Mouse (Mus musculus): ENCODE results near the gene Klf5. TPM values are rescaled to one million over a fixed set of nuclear protein-coding genes. Genes with fewer than 3 reads are reported as not detected.

The Klf5 gene
- polyA plus RNA-seq, 1 experiment from 2014 or later = 2.3 TPM

DNA sequence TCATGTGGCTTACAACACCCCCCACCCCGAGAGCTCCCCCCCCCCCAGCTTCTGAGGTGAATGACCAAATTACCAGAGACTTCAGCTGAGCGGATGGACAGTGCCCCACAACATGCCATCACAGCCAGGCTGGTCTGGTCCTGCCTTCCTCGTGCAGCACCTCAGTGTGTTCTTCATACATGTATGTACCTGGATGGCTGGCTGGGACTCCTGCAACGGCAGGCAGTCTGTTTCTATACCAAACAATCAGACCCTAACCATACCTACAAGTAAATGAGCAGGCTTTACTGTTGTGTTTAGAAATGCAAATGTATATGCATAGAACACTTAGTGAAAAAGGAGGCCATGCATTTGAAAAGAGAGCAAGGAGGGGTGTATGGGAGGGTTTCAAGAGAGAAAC, 54.5 kb downstream of the Klf5 start:
- 41% methylated on average over 4 of the region's 4 CpGs for WGBS
- 0 out of 2 replicates have a peak, but pooled peaks cover 5% of the 10 kb centered on the region for H3K4me1 ChIP-seq (ENCODE audit: control insufficient read depth, insufficient read depth, low read length)
- H3K4me2 ChIP-seq (ENCODE audit: low read length) = no peak overlapping the region
- H3K9ac ChIP-seq (ENCODE audit: low read length) = no peak overlapping the region
- H3K9me3 ChIP-seq (replicated peaks; ENCODE audit: control insufficient read depth, low read length) = no peaks in the 10 kb centered on the region
- no peak overlapping the region for H3K4me3 ChIP-seq (ENCODE audit: low read depth, low read length)
- no peak overlapping the region for H3K27ac ChIP-seq (ENCODE audit: low read depth, low read length)
- no peaks in the 10 kb centered on the region for H3K36me3 ChIP-seq (ENCODE audit: control insufficient read depth, insufficient read depth, low read length)
- DNase-seq (ENCODE audit: low spot score) (no peak), ATAC-seq (no peak)
- H3K27me3 ChIP-seq (replicated peaks; ENCODE audit: control insufficient read depth, insufficient read depth, low read length) = no peaks in the 10 kb centered on the region

DNA sequence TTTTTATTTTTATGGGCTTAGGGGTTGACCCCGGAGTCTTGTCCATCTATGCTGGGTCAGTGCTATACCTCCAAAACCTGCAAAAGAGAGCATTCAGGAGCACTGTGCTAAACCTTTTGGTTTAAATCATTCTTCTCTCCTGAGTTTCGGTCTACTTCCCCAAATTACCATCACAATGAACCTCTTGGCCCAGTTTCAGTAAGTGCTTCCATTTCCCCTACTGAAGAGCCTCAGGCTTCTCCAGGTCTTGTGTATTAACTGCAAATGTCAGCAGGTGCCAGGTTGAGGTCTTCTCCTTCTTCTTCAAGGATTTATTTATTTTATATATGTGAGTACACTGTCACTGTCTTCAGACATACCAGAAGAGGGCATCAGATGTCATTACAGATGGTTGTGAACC, 55.6 kb downstream of the Klf5 start:
- H3K9ac ChIP-seq (ENCODE audit: low read length) = no peak overlapping the region
- no peaks in the 10 kb centered on the region for H3K9me3 ChIP-seq (replicated peaks; ENCODE audit: control insufficient read depth, low read length)
- 47% methylated on average over 2 of the region's 2 CpGs for WGBS
- DNase-seq (ENCODE audit: low spot score) (peak; percentile 40), ATAC-seq (no peak)
- H3K27me3 ChIP-seq (replicated peaks; ENCODE audit: control insufficient read depth, insufficient read depth, low read length) = no peaks in the 10 kb centered on the region
- H3K27ac ChIP-seq (ENCODE audit: low read depth, low read length) = no peak overlapping the region
- H3K4me2 ChIP-seq (ENCODE audit: low read length) = no peak overlapping the region
- no peaks in the 10 kb centered on the region for H3K36me3 ChIP-seq (ENCODE audit: control insufficient read depth, insufficient read depth, low read length)
- H3K4me3 ChIP-seq (ENCODE audit: low read depth, low read length) = no peak overlapping the region
- no peaks in the 10 kb centered on the region for H3K4me1 ChIP-seq (ENCODE audit: control insufficient read depth, insufficient read depth, low read length)

DNA sequence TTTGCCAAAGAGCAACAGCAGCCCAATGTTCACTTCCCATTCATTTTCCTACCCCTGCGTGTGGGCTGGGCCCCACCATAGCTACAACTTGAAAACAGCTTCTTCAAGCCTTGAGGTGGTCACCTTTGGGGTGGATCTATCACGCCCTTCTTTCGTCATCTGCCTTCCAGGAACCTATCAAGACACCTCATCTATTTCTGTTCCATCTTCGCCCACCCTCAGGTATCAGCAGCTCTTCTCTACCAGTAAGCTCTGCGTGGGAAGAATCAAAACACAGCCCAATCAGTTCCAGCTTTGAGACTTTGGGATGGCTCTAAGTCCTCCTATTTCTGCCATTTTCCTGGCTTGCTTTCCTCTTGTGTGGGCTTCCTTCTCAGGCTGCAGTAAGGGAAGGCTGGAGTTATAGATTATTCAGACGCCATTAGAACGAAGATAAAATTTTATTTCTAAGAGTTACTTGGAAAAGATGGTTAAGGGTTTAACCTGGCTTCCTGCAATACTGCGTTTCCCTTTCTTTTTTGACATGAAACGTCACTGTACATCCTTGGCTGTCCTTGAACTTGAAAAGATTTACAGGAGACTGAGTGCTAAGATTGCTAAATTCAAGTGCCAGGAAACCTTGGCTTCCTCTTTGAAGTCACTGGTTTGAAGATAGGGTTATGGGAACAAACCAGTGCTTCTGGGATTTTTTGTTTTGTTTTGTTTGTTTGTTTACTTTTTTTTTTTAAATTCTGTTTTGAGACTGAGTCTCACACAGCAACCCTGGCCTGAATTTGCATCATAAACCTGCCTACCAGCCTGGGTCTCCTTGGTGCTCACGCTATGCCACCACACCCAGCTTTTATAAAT, 56.5 kb downstream of the Klf5 start:
- Histone ChIP-seq H3K9me3 (replicated peaks; ENCODE audit: control insufficient read depth, low read length) (no peaks in the 10 kb centered on the region), H3K36me3 (ENCODE audit: control insufficient read depth, insufficient read depth, low read length) (no peaks in the 10 kb centered on the region), H3K4me1 (ENCODE audit: control insufficient read depth, insufficient read depth, low read length) (no peaks in the 10 kb centered on the region), H3K27ac (ENCODE audit: low read depth, low read length) (no peak overlapping the region), H3K9ac (ENCODE audit: low read length) (no peak overlapping the region), H3K4me3 (ENCODE audit: low read depth, low read length) (no peak overlapping the region), H3K4me2 (ENCODE audit: low read length) (no peak overlapping the region), H3K27me3 (replicated peaks; ENCODE audit: control insufficient read depth, insufficient read depth, low read length) (no peaks in the 10 kb centered on the region)
- no peak for DNase-seq (ENCODE audit: low spot score)
- 95% methylated on average over 10 of the region's 10 CpGs for WGBS
- no peak for ATAC-seq

DNA sequence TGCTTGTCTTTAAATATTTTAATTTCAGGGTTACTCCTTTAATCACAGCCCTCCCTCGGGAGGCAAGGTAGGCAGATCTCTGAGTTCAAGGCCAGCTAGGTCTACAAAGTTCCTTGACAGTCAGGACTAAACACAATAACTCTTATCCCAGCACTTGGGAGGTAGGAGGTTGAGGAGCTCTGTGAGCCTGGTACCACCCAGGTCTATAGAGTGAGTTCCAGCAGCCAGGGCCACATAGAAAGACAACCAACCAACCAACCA, 57.0 kb downstream of the Klf5 start:
- ATAC-seq (no peak), DNase-seq (ENCODE audit: low spot score) (no peak)
- no peak overlapping the region for H3K4me2 ChIP-seq (ENCODE audit: low read length)
- no peak overlapping the region for H3K4me3 ChIP-seq (ENCODE audit: low read depth, low read length)
- H3K36me3 ChIP-seq (ENCODE audit: control insufficient read depth, insufficient read depth, low read length) = no peaks in the 10 kb centered on the region
- no peak overlapping the region for H3K27ac ChIP-seq (ENCODE audit: low read depth, low read length)
- WGBS = 86% methylated on average over 1 of the region's 1 CpGs
- no peaks in the 10 kb centered on the region for H3K4me1 ChIP-seq (ENCODE audit: control insufficient read depth, insufficient read depth, low read length)
- no peaks in the 10 kb centered on the region for H3K9me3 ChIP-seq (replicated peaks; ENCODE audit: control insufficient read depth, low read length)
- no peak overlapping the region for H3K9ac ChIP-seq (ENCODE audit: low read length)
- no peaks in the 10 kb centered on the region for H3K27me3 ChIP-seq (replicated peaks; ENCODE audit: control insufficient read depth, insufficient read depth, low read length)

DNA sequence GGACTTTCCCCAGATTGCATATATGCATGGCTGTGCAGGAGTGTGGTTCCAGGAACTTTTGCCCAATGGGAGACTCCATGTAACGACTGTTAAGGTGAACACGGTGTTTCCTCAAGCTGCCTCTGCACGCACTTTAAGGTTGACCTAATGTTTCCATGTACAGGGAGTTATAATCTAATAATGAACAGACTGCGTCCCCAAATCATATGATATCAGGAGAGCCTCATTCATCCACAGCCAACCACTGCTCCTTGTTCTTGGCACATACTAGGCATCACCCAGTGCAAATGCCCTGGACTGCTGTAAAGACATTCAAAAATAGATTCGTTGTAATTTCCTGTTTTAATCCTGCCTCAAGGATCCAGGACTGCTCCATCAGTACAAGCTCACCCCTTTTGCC, 64.5 kb downstream of the Klf5 start:
- Histone ChIP-seq H3K4me1 (ENCODE audit: control insufficient read depth, insufficient read depth, low read length) (peaks cover 2% of the 10 kb centered on the region; the same call in 1 of the 2 replicates), H3K4me3 (ENCODE audit: low read depth, low read length) (no peak overlapping the region), H3K36me3 (ENCODE audit: control insufficient read depth, insufficient read depth, low read length) (no peaks in the 10 kb centered on the region), H3K27ac (ENCODE audit: low read depth, low read length) (no peak overlapping the region), H3K9ac (ENCODE audit: low read length) (no peak overlapping the region), H3K27me3 (replicated peaks; ENCODE audit: control insufficient read depth, insufficient read depth, low read length) (no peaks in the 10 kb centered on the region), H3K9me3 (replicated peaks; ENCODE audit: control insufficient read depth, low read length) (no peaks in the 10 kb centered on the region), H3K4me2 (ENCODE audit: low read length) (no peak overlapping the region)
- ATAC-seq (no peak), DNase-seq (ENCODE audit: low spot score) (no peak)
- 96% methylated on average over 5 of the region's 5 CpGs for WGBS

DNA sequence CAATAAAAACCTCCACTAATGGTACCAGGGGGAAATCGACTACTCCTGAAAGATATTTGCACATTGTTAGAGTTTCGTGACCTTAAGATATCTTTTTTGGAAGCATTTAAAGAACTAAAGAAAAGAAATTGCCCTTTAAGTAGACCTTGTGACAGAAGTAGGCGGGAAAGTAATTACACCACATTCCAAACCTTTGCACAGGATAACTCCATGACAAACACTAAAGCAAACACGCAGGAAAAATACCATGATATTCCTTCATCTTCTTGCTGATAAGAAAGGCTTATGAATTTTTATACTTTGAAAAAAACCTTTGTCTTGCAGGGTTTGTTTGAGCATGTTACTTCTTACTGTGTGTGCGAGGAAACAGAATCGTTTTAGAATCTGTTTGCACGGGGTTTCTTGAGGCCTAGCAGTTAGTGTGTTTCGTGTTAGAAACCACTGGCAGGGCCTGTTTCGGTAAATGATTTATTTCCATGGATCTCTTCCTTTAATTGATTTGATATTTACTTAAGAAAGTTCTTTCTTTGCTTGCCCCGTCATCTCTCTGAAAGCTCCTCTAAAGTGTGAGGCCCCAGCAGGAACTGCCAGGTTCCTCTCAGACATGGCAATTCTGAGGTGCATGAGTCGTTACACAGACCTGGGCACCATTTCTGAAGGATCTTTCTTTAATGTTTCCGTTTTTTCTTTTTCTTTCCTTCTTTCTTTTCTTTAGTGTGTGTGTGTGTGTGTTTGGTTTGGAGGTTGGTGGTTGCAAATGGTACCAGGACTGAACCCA, 65.7 kb downstream of the Klf5 start:
- 78% methylated on average over 12 of the region's 12 CpGs for WGBS
- H3K4me1 ChIP-seq (ENCODE audit: control insufficient read depth, insufficient read depth, low read length) = peaks cover 2% of the 10 kb centered on the region; the same call in 1 of the 2 replicates
- no peak overlapping the region for H3K27ac ChIP-seq (ENCODE audit: low read depth, low read length)
- H3K4me3 ChIP-seq (ENCODE audit: low read depth, low read length) = no peak overlapping the region
- DNase-seq (ENCODE audit: low spot score) (no peak), ATAC-seq (no peak)
- no peak overlapping the region for H3K9ac ChIP-seq (ENCODE audit: low read length)
- no peak overlapping the region for H3K4me2 ChIP-seq (ENCODE audit: low read length)
- no peaks in the 10 kb centered on the region for H3K9me3 ChIP-seq (replicated peaks; ENCODE audit: control insufficient read depth, low read length)
- no peaks in the 10 kb centered on the region for H3K27me3 ChIP-seq (replicated peaks; ENCODE audit: control insufficient read depth, insufficient read depth, low read length)
- no peaks in the 10 kb centered on the region for H3K36me3 ChIP-seq (ENCODE audit: control insufficient read depth, insufficient read depth, low read length)

Other genes with a start within 250 kb of the Klf5 start
- 20.2 and 21.1 TPM in 2 replicates for gene Pibf1, start 199.3 kb upstream of the Klf5 start, polyA plus RNA-seq (2014; fragmentation: Nextera tagmentation; extraction: Ambion mirVana)
- gene Dis3, start 198.9 kb upstream of the Klf5 start, polyA plus RNA-seq (2014; fragmentation: Nextera tagmentation; extraction: Ambion mirVana) = 27.1 and 28.2 TPM in 2 replicates

All from forebrain, embryonic 14.5 days (tissue).